Mouse (Mus musculus): Measurements from ENCODE around the gene Sorbs1. TPM values are rescaled to one million over a fixed set of nuclear protein-coding genes. Genes with fewer than 3 reads are reported as not detected.
A peak's percentile ranks its signal among the peaks of the same experiment; 100 is the strongest.

Gene Sorbs1
- polyA plus RNA-seq, 1 experiment, result 79.3 TPM

DNA sequence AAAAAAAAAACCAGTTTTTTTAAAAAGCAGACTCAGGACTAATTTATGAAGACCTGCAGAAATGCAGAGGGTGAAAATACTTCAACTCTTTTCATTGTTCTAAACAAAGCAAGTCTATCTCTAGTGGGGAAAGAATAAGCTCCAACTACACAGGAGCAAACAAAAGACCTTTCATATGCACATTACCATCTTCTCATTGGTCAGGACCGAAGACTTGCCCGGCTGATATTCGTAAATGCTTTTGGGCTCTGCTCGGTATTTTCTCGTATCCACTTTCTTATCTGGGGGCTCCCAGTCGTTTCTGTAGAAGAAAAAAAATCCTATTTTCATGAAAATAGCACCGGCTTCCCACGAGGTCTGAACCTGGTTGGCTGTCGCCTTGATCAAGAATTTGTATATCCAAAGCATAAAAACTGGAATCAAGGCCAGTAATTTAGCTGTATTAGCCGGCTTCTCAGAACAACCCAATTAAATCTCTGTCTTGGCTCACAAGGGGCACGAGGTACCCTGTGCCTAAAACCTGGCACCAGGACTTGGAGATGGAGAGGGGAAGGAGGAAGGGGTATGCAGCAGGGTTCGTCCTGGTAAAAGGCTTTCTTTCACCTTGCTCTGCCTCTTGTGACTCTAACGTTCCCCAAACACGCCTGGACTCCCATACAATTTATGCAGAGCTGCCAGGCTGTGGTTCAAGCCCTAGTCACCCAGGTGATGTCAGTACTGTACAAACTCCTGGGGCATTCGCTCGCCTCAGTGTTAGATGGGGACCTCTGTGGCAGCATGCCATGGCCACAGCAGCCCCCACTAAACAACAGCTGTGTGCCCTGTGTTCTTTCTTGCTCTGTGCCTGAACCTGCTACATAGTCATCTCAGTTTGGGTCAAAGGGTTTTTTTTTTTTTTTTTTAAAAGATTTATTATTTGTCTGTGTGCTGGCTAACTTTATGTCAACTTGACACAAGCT is 163.6 kb downstream of the Sorbs1 start:
- Histone ChIP-seq H3K27ac (ENCODE audit: insufficient read depth, low read length) (no peak overlapping the region), H3K4me3 (replicated peaks; ENCODE audit: insufficient read depth, low read depth, low read length) (no peak overlapping the region), H3K27me3 (ENCODE audit: control insufficient read depth, insufficient read depth, low read length) (no peaks in the 10 kb centered on the region), H3K4me1 (ENCODE audit: control insufficient read depth, insufficient read depth, low read length) (peaks cover 8% of the 10 kb centered on the region)
- DNase-seq, result no peak
- WGBS, result 84% methylated on average over 16 of the region's 16 CpGs
- TF ChIP-seq CTCF (IDR thresholded peaks at IDR 0.05; ENCODE audit: borderline replicate concordance, insufficient read depth, low read depth, low read length), result no peak
- TF ChIP-seq POLR2A (IDR thresholded peaks at IDR 0.05; ENCODE audit: borderline replicate concordance, insufficient read depth, low read length), result no peak

DNA sequence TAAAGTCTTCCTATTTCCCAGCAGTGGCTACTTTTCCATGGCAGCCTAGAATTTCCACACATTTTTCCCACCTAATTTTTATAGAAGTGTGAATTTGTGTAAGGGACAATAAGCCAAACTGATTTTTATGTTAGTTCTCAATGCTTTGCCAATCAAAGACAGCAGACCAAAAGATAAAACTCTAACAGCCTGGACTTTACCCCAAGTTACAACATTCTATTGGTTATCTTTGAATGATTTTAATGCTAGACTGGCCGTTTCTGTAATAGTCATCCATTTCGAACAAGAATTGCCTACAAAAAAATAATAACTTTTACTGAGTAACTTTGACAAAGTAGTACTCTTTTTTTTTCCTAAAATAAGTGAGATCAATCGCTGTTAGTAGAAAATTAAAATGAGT is 164.3 kb downstream of the Sorbs1 start:
- DNase-seq, result no peak
- 92% methylated on average over 3 of the region's 3 CpGs for WGBS

DNA sequence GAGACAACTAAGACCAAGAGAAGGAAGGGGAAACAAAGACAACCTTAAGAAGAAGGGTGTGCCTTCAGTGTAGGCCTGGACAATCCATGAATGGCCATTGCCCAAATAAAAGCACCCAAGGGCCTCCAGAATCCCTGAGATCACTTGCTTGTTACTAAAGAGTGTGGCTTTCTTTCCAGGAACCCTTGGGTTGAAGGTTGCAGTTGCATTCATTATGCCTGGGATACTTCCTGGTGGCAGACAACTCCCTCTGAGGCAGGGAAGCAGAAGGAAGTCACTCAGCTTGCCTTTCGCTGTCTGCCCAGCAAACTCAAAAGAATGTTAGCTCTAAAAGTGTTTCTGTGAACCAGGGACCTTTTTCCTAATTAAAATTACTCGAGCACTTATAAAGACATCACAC is 164.9 kb downstream of the Sorbs1 start:
- WGBS, result 58% methylated on average over 2 of the region's 2 CpGs
- DNase-seq, result no peak
- Histone ChIP-seq H3K4me3 (replicated peaks; ENCODE audit: insufficient read depth, low read depth, low read length) (no peak overlapping the region), H3K4me1 (ENCODE audit: control insufficient read depth, insufficient read depth, low read length) (peaks cover 8% of the 10 kb centered on the region), H3K27ac (ENCODE audit: insufficient read depth, low read length) (peak overlapping the region; percentile 6; the same call in 1 of the 2 replicates), H3K27me3 (ENCODE audit: control insufficient read depth, insufficient read depth, low read length) (no peaks in the 10 kb centered on the region)
- TF ChIP-seq POLR2A (IDR thresholded peaks at IDR 0.05; ENCODE audit: borderline replicate concordance, insufficient read depth, low read length), result no peak
- no peak for TF ChIP-seq CTCF (IDR thresholded peaks at IDR 0.05; ENCODE audit: borderline replicate concordance, insufficient read depth, low read depth, low read length)

More for the DNA sequence above, 164.3 kb downstream of the Sorbs1 start:
- Histone ChIP-seq H3K27ac (ENCODE audit: insufficient read depth, low read length) (no peak overlapping the region), H3K4me3 (replicated peaks; ENCODE audit: insufficient read depth, low read depth, low read length) (no peak overlapping the region), H3K27me3 (ENCODE audit: control insufficient read depth, insufficient read depth, low read length) (no peaks in the 10 kb centered on the region), H3K4me1 (ENCODE audit: control insufficient read depth, insufficient read depth, low read length) (peaks cover 8% of the 10 kb centered on the region)
- TF ChIP-seq POLR2A (IDR thresholded peaks at IDR 0.05; ENCODE audit: borderline replicate concordance, insufficient read depth, low read length) (no peak), CTCF (IDR thresholded peaks at IDR 0.05; ENCODE audit: borderline replicate concordance, insufficient read depth, low read depth, low read length) (no peak)

DNA sequence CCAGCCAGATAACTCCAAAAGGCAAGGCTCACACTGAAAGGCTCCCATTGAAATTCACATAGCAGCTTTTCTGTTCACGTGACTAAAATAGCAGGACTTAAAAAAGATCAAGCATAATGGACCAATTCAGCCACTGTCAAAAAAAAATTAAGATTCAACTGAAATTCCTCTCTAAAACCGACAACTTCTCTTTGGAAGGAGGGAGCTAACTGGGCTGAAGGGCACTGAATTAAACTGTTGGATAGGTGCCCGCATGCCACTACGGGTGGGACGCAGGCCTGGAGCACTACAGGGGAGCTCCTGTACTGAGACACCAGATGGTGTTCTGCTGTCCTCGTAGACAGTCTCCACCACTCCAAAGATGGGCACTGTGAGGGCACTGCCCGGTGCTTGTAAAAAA is 165.4 kb downstream of the Sorbs1 start:
- WGBS, result 5% methylated on average over 7 of the region's 7 CpGs
- Histone ChIP-seq H3K4me3 (replicated peaks; ENCODE audit: insufficient read depth, low read depth, low read length) (no peak overlapping the region), H3K27ac (ENCODE audit: insufficient read depth, low read length) (no peak overlapping the region), H3K4me1 (ENCODE audit: control insufficient read depth, insufficient read depth, low read length) (peaks cover 8% of the 10 kb centered on the region), H3K27me3 (ENCODE audit: control insufficient read depth, insufficient read depth, low read length) (no peaks in the 10 kb centered on the region)
- TF ChIP-seq CTCF (IDR thresholded peaks at IDR 0.05; ENCODE audit: borderline replicate concordance, insufficient read depth, low read depth, low read length) (peak; percentile 6; the same call in 1 of the 2 replicates), POLR2A (IDR thresholded peaks at IDR 0.05; ENCODE audit: borderline replicate concordance, insufficient read depth, low read length) (no peak)
- DNase-seq, result peak; percentile 89 to 94

DNA sequence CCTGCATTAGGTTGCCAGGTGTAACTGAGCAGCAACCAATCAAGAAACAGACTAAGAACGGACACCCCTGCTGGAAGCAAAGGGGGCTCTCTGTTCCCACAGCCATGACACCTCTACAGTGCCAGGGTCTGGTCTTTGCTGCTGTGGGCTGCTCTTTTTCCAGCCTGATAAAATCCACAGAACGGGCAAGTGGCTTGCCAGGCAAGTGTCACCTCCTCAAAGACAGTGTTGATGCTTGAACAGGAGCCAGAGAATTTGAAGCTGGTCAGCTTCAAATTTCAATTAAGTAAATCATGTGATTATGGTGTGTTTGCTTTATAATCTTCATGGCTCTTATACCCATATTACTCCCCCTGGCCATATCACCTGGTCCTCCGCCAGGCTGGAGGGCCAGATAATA is 166.7 kb downstream of the Sorbs1 start:
- 86% methylated on average over 3 of the region's 3 CpGs for WGBS
- no peak overlapping the region for H3K27ac ChIP-seq (ENCODE audit: insufficient read depth, low read length)

DNA sequence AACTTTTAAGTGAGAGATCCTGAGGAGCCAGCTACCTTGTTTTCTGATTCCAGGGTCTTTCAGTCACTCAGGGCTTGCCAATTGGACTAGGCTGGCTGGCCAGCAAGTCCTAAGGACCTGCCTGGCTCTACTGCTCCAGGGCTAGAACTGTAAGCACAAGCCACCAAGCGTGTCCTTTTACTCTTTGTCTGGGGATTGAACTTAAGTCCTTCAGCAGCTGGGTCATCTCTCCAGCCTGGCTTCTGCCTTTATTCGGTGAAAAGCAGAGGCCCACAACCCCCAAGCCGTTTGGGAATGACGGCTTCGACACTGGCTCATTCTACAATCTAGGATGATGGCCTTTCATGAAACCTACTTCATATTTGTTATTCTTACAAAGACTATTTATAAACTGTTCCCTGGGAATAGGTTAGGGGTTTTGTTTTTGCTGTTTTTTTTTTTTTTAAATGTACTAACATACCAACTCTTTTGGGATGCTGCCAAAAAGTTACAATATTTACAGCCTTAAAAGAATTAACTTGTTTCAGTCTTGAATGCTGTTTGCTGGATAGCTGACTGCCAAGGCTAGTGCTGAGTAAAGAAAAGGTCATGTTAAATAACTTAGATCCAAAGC is 167.2 kb downstream of the Sorbs1 start:
- DNase-seq, result no peak
- Histone ChIP-seq H3K4me3 (replicated peaks; ENCODE audit: insufficient read depth, low read depth, low read length) (no peak overlapping the region), H3K4me1 (ENCODE audit: control insufficient read depth, insufficient read depth, low read length) (peaks cover 3% of the 10 kb centered on the region), H3K27ac (ENCODE audit: insufficient read depth, low read length) (no peak overlapping the region), H3K27me3 (ENCODE audit: control insufficient read depth, insufficient read depth, low read length) (no peaks in the 10 kb centered on the region)
- 81% methylated on average over 5 of the region's 5 CpGs for whole genome bisulfite sequencing
- TF ChIP-seq POLR2A (IDR thresholded peaks at IDR 0.05; ENCODE audit: borderline replicate concordance, insufficient read depth, low read length) (no peak), CTCF (IDR thresholded peaks at IDR 0.05; ENCODE audit: borderline replicate concordance, insufficient read depth, low read depth, low read length) (no peak)

More for the DNA sequence above, 166.7 kb downstream of the Sorbs1 start:
- no peak for DNase-seq
- Histone ChIP-seq H3K4me1 (ENCODE audit: control insufficient read depth, insufficient read depth, low read length) (peaks cover 3% of the 10 kb centered on the region), H3K27me3 (ENCODE audit: control insufficient read depth, insufficient read depth, low read length) (no peaks in the 10 kb centered on the region), H3K4me3 (replicated peaks; ENCODE audit: insufficient read depth, low read depth, low read length) (no peak overlapping the region)
- TF ChIP-seq POLR2A (IDR thresholded peaks at IDR 0.05; ENCODE audit: borderline replicate concordance, insufficient read depth, low read length) (no peak), CTCF (IDR thresholded peaks at IDR 0.05; ENCODE audit: borderline replicate concordance, insufficient read depth, low read depth, low read length) (no peak)

DNA sequence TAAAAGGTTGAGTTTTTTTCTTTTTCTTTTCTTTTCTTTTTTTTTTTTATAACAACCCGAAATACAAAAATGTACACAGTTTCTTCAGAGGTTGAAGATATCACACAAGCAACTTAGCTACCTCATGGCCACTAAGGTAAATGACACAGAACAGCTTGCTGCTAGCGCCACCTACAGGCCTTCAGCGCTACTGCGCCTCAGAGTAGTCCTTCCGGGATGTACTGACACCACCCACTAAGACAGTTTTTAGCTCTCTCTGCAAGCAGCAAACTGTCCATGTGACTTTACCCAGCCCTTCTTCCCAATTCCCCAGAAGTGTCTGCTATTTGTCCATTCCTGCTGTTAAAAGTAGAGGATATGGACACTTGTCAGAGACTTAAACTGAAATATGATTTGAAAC is 167.9 kb downstream of the Sorbs1 start:
- 35% methylated on average over 5 of the region's 5 CpGs for WGBS

More for the DNA sequence above, 167.9 kb downstream of the Sorbs1 start:
- peaks cover 3% of the 10 kb centered on the region for H3K4me1 ChIP-seq (ENCODE audit: control insufficient read depth, insufficient read depth, low read length)
- no peaks in the 10 kb centered on the region for H3K27me3 ChIP-seq (ENCODE audit: control insufficient read depth, insufficient read depth, low read length)
- peak; percentile 59 to 65 for DNase-seq
- H3K27ac ChIP-seq (ENCODE audit: insufficient read depth, low read length), result no peak overlapping the region
- TF ChIP-seq CTCF (IDR thresholded peaks at IDR 0.05; ENCODE audit: borderline replicate concordance, insufficient read depth, low read depth, low read length) (peak; percentile 89), POLR2A (IDR thresholded peaks at IDR 0.05; ENCODE audit: borderline replicate concordance, insufficient read depth, low read length) (no peak)
- no peak overlapping the region for H3K4me3 ChIP-seq (replicated peaks; ENCODE audit: insufficient read depth, low read depth, low read length)

Data from cerebellum, adult 2 months (tissue).